Mouse (Mus musculus) lung, postnatal 0 days (tissue): ENCODE measurements around the gene H2afj. TPM values are rescaled to one million over a fixed set of nuclear protein-coding genes. Genes with fewer than 3 reads are reported as not detected.

ENCODE experiments used
- ATAC-seq: fragments of 200-750 bp; cut with Nextera tagmentation; 2 replicates; pipeline ENCODE4 v1.8.0; 2017; ENCODE audit warnings: moderate library complexity
- DNase-seq: peaks from one replicate; pipeline ENCODE4 v3.0.0-alpha.2; 2016; ENCODE audit warnings: low spot score
- H3K27ac ChIP-seq: fragments of 300-500 bp; sonication (generic); 2 replicates; pipeline ENCODE4 v1.5.1; 2014; ENCODE audit warnings: antibody characterized with exemption, mild to moderate bottlenecking, low read length, mixed read lengths
- H3K27me3 ChIP-seq: fragments of 300-500 bp; sonication (generic); replicated peaks from 2 replicates; pipeline ENCODE4 v1.6.1; 2014; ENCODE audit warnings: low read length, mixed read lengths; ENCODE audit not compliant: insufficient read depth
- H3K36me3 ChIP-seq: fragments of 300-500 bp; sonication (generic); 2 replicates; pipeline ENCODE4 v1.6.1; 2014; ENCODE audit warnings: low read length, mixed read lengths; ENCODE audit not compliant: insufficient read depth
- H3K4me1 ChIP-seq: fragments of 300-500 bp; sonication (generic); 2 replicates; pipeline ENCODE4 v1.6.1; 2014; ENCODE audit warnings: antibody characterized with exemption, low read depth, low read length, mixed read lengths; ENCODE audit not compliant: insufficient read depth
- H3K4me2 ChIP-seq: fragments of 300-500 bp; sonication (generic); replicated peaks from 2 replicates; pipeline ENCODE4 v1.6.1; 2014; ENCODE audit warnings: low read depth, mild to moderate bottlenecking, low read length, moderate library complexity, mixed read lengths
- H3K4me3 ChIP-seq: fragments of 300-500 bp; sonication (generic); 2 replicates; pipeline ENCODE4 v1.5.1; 2014; ENCODE audit warnings: low read depth, low read length
- H3K9ac ChIP-seq: fragments of 300-500 bp; sonication (generic); replicated peaks from 2 replicates; pipeline ENCODE4 v1.6.1; 2014; ENCODE audit warnings: low read depth, mild to moderate bottlenecking
- H3K9me3 ChIP-seq: fragments of 300-500 bp; sonication (generic); 2 replicates; pipeline ENCODE4 v1.6.1; 2016; ENCODE audit warnings: low read length, mixed read lengths
- CTCF ChIP-seq: IDR thresholded peaks from 2 replicates; pipeline ENCODE4 v1.5.1; 2016; ENCODE audit warnings: antibody characterized with exemption, mild to moderate bottlenecking
- EP300 ChIP-seq: IDR thresholded peaks from 2 replicates; pipeline ENCODE4 v1.6.1; 2016; ENCODE audit warnings: antibody characterized with exemption, mild to moderate bottlenecking, control low read depth
- WGBS: fragments of 180-500 bp; shearing (Covaris S2); extraction: QIAGEN DNeasy Blood & Tissue Kit; methylation state at CpG from one replicate; pipeline ENCODE4 v1.1.7; 2014; 5-methylcytosine and 5-hydroxymethylcytosine counted together
- polyA plus RNA-seq: library from polyadenylated mRNA; unstranded; fragments of >200 nt; fragmentation: Nextera tagmentation; extraction: Ambion mirVana; gene quantifications from 2 replicates; pipeline ENCODE4 v1.2.1, GENCODE M21; 2015

The H2afj gene
- polyA plus RNA-seq, 1 experiment from 2014 or later, result 464 TPM

- H3K9ac ChIP-seq, result no peak overlapping the region
- no peaks in the 10 kb centered on the region for H3K9me3 ChIP-seq
- no peaks in the 10 kb centered on the region for H3K36me3 ChIP-seq
- H3K4me1 ChIP-seq, result no peaks in the 10 kb centered on the region
- H3K4me2 ChIP-seq, result no peak overlapping the region
- ATAC-seq (no peak), DNase-seq (no peak)
- no peaks in the 10 kb centered on the region for H3K27me3 ChIP-seq
- H3K27ac ChIP-seq, result no peak overlapping the region
- TF ChIP-seq EP300, result no peak
- no peak for TF ChIP-seq CTCF
- 88% methylated on average over 3 of the region's 3 CpGs for WGBS
- H3K4me3 ChIP-seq, result no peak overlapping the region
These were observed 39.2 kb downstream of the H2afj start for GRCm38 (mm10) chr6:136847267-136847666.

- Histone ChIP-seq H3K36me3 (no peaks in the 10 kb centered on the region), H3K9ac (no peak overlapping the region), H3K4me2 (no peak overlapping the region), H3K4me3 (no peak overlapping the region), H3K9me3 (no peaks in the 10 kb centered on the region), H3K27me3 (no peaks in the 10 kb centered on the region), H3K4me1 (no peaks in the 10 kb centered on the region), H3K27ac (no peak overlapping the region)
- 14% methylated on average over 2 of the region's 2 CpGs for WGBS
- DNase-seq, result peak; percentile 64
- peak; percentile 48 for ATAC-seq
- TF ChIP-seq EP300, result no peak
- TF ChIP-seq CTCF, result peak; percentile 79
These were observed 39.7 kb downstream of the H2afj start for GRCm38 (mm10) chr6:136847790-136848189.

DNA sequence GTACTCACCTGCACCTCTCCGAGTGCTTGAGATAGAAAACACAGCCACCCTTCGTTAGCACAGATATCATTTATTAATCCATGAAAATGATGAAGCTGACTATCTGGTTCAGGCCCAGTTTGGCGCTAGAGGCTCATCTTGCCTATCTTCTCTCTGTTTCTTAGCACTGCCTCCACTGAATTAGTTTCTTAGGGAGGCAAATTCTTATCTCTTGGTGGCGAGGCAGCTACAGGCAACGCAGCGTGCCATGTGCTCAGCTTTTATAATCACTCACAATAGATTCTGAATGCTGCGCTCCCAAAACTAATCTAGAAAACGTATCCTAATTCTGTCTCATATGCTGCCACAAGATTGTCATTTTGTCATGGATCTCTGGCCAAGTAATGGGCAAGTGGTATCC is 40.4 kb downstream of the H2afj start:
- no peak for ATAC-seq
- 83% methylated on average over 8 of the region's 8 CpGs for WGBS

DNA sequence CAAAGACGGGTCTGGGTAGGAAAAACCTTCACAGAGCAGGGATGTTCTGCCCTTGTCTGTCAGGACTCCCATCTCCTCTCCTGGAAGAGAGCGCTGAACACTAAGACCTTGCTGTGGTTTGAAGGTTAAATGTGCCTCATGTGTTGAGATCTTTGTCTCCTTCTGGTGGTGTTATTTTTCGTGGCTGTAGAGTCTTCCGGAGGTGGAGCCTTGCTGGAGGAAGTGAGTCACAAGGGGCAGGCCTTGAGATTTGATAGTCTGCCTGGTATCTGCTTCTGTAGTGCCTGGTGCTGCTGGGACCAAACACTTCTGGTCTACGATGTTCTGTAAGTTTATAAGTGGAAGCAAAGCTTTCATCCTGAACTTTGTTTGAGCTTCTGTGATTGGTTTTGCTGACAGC is 40.9 kb downstream of the H2afj start:
- DNase-seq (no peak), ATAC-seq (no peak)
- no peaks in the 10 kb centered on the region for H3K36me3 ChIP-seq
- no peak overlapping the region for H3K4me2 ChIP-seq
- H3K27me3 ChIP-seq, result no peaks in the 10 kb centered on the region
- WGBS, result 81% methylated on average over 5 of the region's 5 CpGs
- no peaks in the 10 kb centered on the region for H3K9me3 ChIP-seq
- TF ChIP-seq EP300 (no peak), CTCF (no peak)
- H3K4me3 ChIP-seq, result no peak overlapping the region
- no peak overlapping the region for H3K27ac ChIP-seq
- H3K9ac ChIP-seq, result no peak overlapping the region
- no peaks in the 10 kb centered on the region for H3K4me1 ChIP-seq

More for the DNA sequence above, 40.4 kb downstream of the H2afj start:
- Histone ChIP-seq H3K27ac (no peak overlapping the region), H3K4me2 (no peak overlapping the region), H3K27me3 (no peaks in the 10 kb centered on the region), H3K36me3 (no peaks in the 10 kb centered on the region), H3K9me3 (no peaks in the 10 kb centered on the region), H3K4me1 (no peaks in the 10 kb centered on the region), H3K4me3 (no peak overlapping the region), H3K9ac (no peak overlapping the region)
- TF ChIP-seq EP300 (no peak), CTCF (no peak)
- DNase-seq, result no peak

GRCm38 (mm10) chr6:136850267-136850666 is 42.2 kb downstream of the H2afj start:
- Histone ChIP-seq H3K4me2 (no peak overlapping the region), H3K9me3 (no peaks in the 10 kb centered on the region), H3K9ac (no peak overlapping the region), H3K4me1 (no peaks in the 10 kb centered on the region), H3K4me3 (no peak overlapping the region), H3K27me3 (no peaks in the 10 kb centered on the region), H3K36me3 (no peaks in the 10 kb centered on the region), H3K27ac (no peak overlapping the region)
- DNase-seq, result no peak
- WGBS, result 67% methylated on average over 6 of the region's 6 CpGs
- no peak for ATAC-seq
- no peak for TF ChIP-seq EP300
- no peak for TF ChIP-seq CTCF

DNA sequence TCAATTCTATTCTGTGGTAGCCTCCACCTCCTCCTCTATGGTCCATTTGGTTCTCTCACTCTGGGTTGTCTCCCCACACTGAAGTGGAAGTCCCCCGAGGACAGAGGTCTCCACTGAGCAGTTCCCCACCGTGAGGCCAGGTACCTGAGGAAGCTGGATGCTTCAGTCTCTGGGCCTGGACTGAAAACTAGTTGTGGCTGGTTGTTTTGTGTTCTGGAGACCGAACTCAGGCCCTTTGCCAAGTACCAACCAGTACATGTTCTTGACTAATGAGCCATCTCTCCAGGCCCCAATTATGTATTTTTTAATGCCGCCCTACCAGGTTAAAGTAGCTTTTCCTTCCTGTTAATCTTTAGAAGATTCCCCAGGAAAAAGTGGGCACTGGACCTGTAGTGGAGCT is 44.3 kb downstream of the H2afj start:
- Histone ChIP-seq H3K27me3 (no peaks in the 10 kb centered on the region), H3K27ac (peak overlapping the region; percentile 43), H3K4me3 (no peak overlapping the region), H3K4me2 (no peak overlapping the region), H3K9me3 (no peaks in the 10 kb centered on the region), H3K4me1 (peaks cover 12% of the 10 kb centered on the region; the same call in 1 of the 2 replicates), H3K9ac (no peak overlapping the region), H3K36me3 (no peaks in the 10 kb centered on the region)
- ATAC-seq (no peak), DNase-seq (no peak)
- WGBS, result 74% methylated on average over 4 of the region's 4 CpGs
- TF ChIP-seq EP300 (no peak), CTCF (no peak)

DNA sequence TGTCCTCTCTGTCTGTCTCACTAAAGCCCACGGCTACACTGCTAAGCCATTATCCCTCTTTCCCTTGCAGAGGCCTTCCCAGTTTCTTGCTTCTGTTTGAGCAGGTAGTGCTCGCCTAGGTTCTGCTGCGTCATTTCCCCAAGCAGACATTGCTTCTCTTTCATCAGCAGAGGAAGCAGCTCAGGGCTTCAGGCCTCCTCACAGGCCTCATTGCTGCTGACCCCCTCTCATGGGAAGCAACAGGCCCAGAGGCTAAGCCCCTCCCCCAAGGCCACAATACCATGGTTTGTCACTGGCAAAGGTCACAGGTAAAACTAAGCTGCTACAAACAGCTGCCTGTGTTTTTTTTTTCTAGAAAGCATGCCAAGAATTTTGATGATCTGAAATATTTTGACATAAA is 44.7 kb downstream of the H2afj start:
- Histone ChIP-seq H3K9ac (no peak overlapping the region), H3K9me3 (no peaks in the 10 kb centered on the region), H3K4me1 (peaks cover 15% of the 10 kb centered on the region; the same call in 1 of the 2 replicates), H3K4me2 (no peak overlapping the region), H3K4me3 (no peak overlapping the region), H3K27ac (peak overlapping the region; percentile 43), H3K27me3 (no peaks in the 10 kb centered on the region), H3K36me3 (no peaks in the 10 kb centered on the region)
- peak; percentile 41 for DNase-seq
- no peak for ATAC-seq
- TF ChIP-seq CTCF (no peak), EP300 (no peak)
- 40% methylated on average over 3 of the region's 3 CpGs for WGBS
